Mouse (Mus musculus): Measurements from ENCODE around the gene Mettl7a3.

The Mettl7a3 gene

DNA sequence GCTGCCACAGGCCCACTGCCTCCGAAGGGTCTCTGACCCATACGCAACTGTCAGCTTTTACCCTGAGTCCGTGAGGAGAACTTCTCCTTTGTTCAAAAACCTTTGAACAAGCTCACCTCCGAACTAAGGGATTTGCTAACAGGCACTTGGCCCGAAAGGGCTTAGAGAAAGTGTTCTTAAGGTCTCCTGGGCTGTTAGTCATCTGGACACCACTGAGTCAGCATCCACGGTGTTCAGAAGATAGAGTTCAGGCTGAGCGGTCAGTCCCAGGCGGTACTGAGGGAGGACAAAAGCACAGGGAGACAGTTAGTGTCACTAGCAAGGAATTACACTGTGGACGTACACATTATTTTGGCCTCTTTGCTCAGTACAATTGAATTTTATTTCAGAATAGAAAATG lies 54.2 kb downstream of the Mettl7a3 start:
- no peak for DNase-seq
